Mouse (Mus musculus): ENCODE measurements around the gene Gm47959. TPM values are rescaled to one million over a fixed set of nuclear protein-coding genes. Genes with fewer than 3 reads are reported as not detected.

The Gm47959 gene
- polyA plus RNA-seq, 1 experiment, result not detected

GRCm38 (mm10) chr1:83014477-83014876, 14.1 kb downstream of the Gm47959 start:
- TF ChIP-seq CTCF (IDR thresholded peaks at IDR 0.05; ENCODE audit: low read depth, low read length), result no peak
- TF ChIP-seq EP300 (IDR thresholded peaks at IDR 0.05; ENCODE audit: insufficient read depth, low read depth, low read length), result no peak
- TF ChIP-seq POLR2A (IDR thresholded peaks at IDR 0.05; ENCODE audit: insufficient read depth, low read length), result no peak
- H3K4me3 ChIP-seq (ENCODE audit: low read depth, low read length), result no peak overlapping the region
- H3K9me3 ChIP-seq (replicated peaks; ENCODE audit: control insufficient read depth, insufficient read depth, low read length, poor library complexity, severe bottlenecking), result no peaks in the 10 kb centered on the region

GRCm38 (mm10) chr1:83015329-83015879, 15.1 kb downstream of the Gm47959 start:
- Histone ChIP-seq H3K4me3 (ENCODE audit: low read depth, low read length) (no peak overlapping the region), H3K4me1 (ENCODE audit: control insufficient read depth, insufficient read depth, low read length) (no peaks in the 10 kb centered on the region), H3K36me3 (ENCODE audit: control insufficient read depth, insufficient read depth, low read length, poor library complexity, severe bottlenecking) (no peaks in the 10 kb centered on the region), H3K27me3 (ENCODE audit: control insufficient read depth, insufficient read depth, low read length, poor library complexity, severe bottlenecking) (no peaks in the 10 kb centered on the region), H3K9me3 (replicated peaks; ENCODE audit: control insufficient read depth, insufficient read depth, low read length, poor library complexity, severe bottlenecking) (no peaks in the 10 kb centered on the region), H3K27ac (ENCODE audit: insufficient read depth, low read length) (no peak overlapping the region), H3K9ac (ENCODE audit: low read depth, poor library complexity, severe bottlenecking) (no peak overlapping the region)
- TF ChIP-seq EP300 (IDR thresholded peaks at IDR 0.05; ENCODE audit: insufficient read depth, low read depth, low read length) (no peak), CTCF (IDR thresholded peaks at IDR 0.05; ENCODE audit: low read depth, low read length) (no peak), POLR2A (IDR thresholded peaks at IDR 0.05; ENCODE audit: insufficient read depth, low read length) (no peak)

More at GRCm38 (mm10) chr1:83014477-83014876, 14.1 kb downstream of the Gm47959 start:
- Histone ChIP-seq H3K36me3 (ENCODE audit: control insufficient read depth, insufficient read depth, low read length, poor library complexity, severe bottlenecking) (no peaks in the 10 kb centered on the region), H3K27me3 (ENCODE audit: control insufficient read depth, insufficient read depth, low read length, poor library complexity, severe bottlenecking) (no peaks in the 10 kb centered on the region), H3K4me1 (ENCODE audit: control insufficient read depth, insufficient read depth, low read length) (no peaks in the 10 kb centered on the region), H3K9ac (ENCODE audit: low read depth, poor library complexity, severe bottlenecking) (no peak overlapping the region), H3K27ac (ENCODE audit: insufficient read depth, low read length) (no peak overlapping the region)

GRCm38 (mm10) chr1:83016556-83016955, 16.2 kb downstream of the Gm47959 start:
- H3K9ac ChIP-seq (ENCODE audit: low read depth, poor library complexity, severe bottlenecking), result no peak overlapping the region
- no peak overlapping the region for H3K4me3 ChIP-seq (ENCODE audit: low read depth, low read length)
- H3K27ac ChIP-seq (ENCODE audit: insufficient read depth, low read length), result no peak overlapping the region
- H3K27me3 ChIP-seq (ENCODE audit: control insufficient read depth, insufficient read depth, low read length, poor library complexity, severe bottlenecking), result no peaks in the 10 kb centered on the region
- H3K36me3 ChIP-seq (ENCODE audit: control insufficient read depth, insufficient read depth, low read length, poor library complexity, severe bottlenecking), result no peaks in the 10 kb centered on the region
- TF ChIP-seq CTCF (IDR thresholded peaks at IDR 0.05; ENCODE audit: low read depth, low read length) (no peak), EP300 (IDR thresholded peaks at IDR 0.05; ENCODE audit: insufficient read depth, low read depth, low read length) (no peak), POLR2A (IDR thresholded peaks at IDR 0.05; ENCODE audit: insufficient read depth, low read length) (no peak)
- no peaks in the 10 kb centered on the region for H3K4me1 ChIP-seq (ENCODE audit: control insufficient read depth, insufficient read depth, low read length)
- H3K9me3 ChIP-seq (replicated peaks; ENCODE audit: control insufficient read depth, insufficient read depth, low read length, poor library complexity, severe bottlenecking), result no peaks in the 10 kb centered on the region

GRCm38 (mm10) chr1:83031950-83032349, 31.6 kb downstream of the Gm47959 start:
- no peaks in the 10 kb centered on the region for H3K27me3 ChIP-seq (ENCODE audit: control insufficient read depth, insufficient read depth, low read length, poor library complexity, severe bottlenecking)
- no peak overlapping the region for H3K27ac ChIP-seq (ENCODE audit: insufficient read depth, low read length)
- H3K9me3 ChIP-seq (replicated peaks; ENCODE audit: control insufficient read depth, insufficient read depth, low read length, poor library complexity, severe bottlenecking), result no peaks in the 10 kb centered on the region
- no peaks in the 10 kb centered on the region for H3K4me1 ChIP-seq (ENCODE audit: control insufficient read depth, insufficient read depth, low read length)
- no peak overlapping the region for H3K4me3 ChIP-seq (ENCODE audit: low read depth, low read length)
- no peaks in the 10 kb centered on the region for H3K36me3 ChIP-seq (ENCODE audit: control insufficient read depth, insufficient read depth, low read length, poor library complexity, severe bottlenecking)
- no peak overlapping the region for H3K9ac ChIP-seq (ENCODE audit: low read depth, poor library complexity, severe bottlenecking)
- TF ChIP-seq EP300 (IDR thresholded peaks at IDR 0.05; ENCODE audit: insufficient read depth, low read depth, low read length) (no peak), POLR2A (IDR thresholded peaks at IDR 0.05; ENCODE audit: insufficient read depth, low read length) (no peak), CTCF (IDR thresholded peaks at IDR 0.05; ENCODE audit: low read depth, low read length) (no peak)

- Histone ChIP-seq H3K4me1 (ENCODE audit: control insufficient read depth, insufficient read depth, low read length) (no peaks in the 10 kb centered on the region), H3K36me3 (ENCODE audit: control insufficient read depth, insufficient read depth, low read length, poor library complexity, severe bottlenecking) (no peaks in the 10 kb centered on the region), H3K9ac (ENCODE audit: low read depth, poor library complexity, severe bottlenecking) (no peak overlapping the region), H3K27me3 (ENCODE audit: control insufficient read depth, insufficient read depth, low read length, poor library complexity, severe bottlenecking) (no peaks in the 10 kb centered on the region), H3K9me3 (replicated peaks; ENCODE audit: control insufficient read depth, insufficient read depth, low read length, poor library complexity, severe bottlenecking) (no peaks in the 10 kb centered on the region), H3K27ac (ENCODE audit: insufficient read depth, low read length) (no peak overlapping the region), H3K4me3 (ENCODE audit: low read depth, low read length) (no peak overlapping the region)
- no peak for TF ChIP-seq EP300 (IDR thresholded peaks at IDR 0.05; ENCODE audit: insufficient read depth, low read depth, low read length)
- no peak for TF ChIP-seq CTCF (IDR thresholded peaks at IDR 0.05; ENCODE audit: low read depth, low read length)
- no peak for TF ChIP-seq POLR2A (IDR thresholded peaks at IDR 0.05; ENCODE audit: insufficient read depth, low read length)
Observed at GRCm38 (mm10) chr1:83032508-83032907, 32.2 kb downstream of the Gm47959 start.

GRCm38 (mm10) chr1:83034509-83034908, 34.2 kb downstream of the Gm47959 start:
- no peak overlapping the region for H3K4me3 ChIP-seq (ENCODE audit: low read depth, low read length)
- TF ChIP-seq CTCF (IDR thresholded peaks at IDR 0.05; ENCODE audit: low read depth, low read length), result no peak
- TF ChIP-seq POLR2A (IDR thresholded peaks at IDR 0.05; ENCODE audit: insufficient read depth, low read length), result no peak
- TF ChIP-seq EP300 (IDR thresholded peaks at IDR 0.05; ENCODE audit: insufficient read depth, low read depth, low read length), result no peak
- no peaks in the 10 kb centered on the region for H3K36me3 ChIP-seq (ENCODE audit: control insufficient read depth, insufficient read depth, low read length, poor library complexity, severe bottlenecking)
- H3K9me3 ChIP-seq (replicated peaks; ENCODE audit: control insufficient read depth, insufficient read depth, low read length, poor library complexity, severe bottlenecking), result no peaks in the 10 kb centered on the region
- H3K27ac ChIP-seq (ENCODE audit: insufficient read depth, low read length), result no peak overlapping the region
- H3K27me3 ChIP-seq (ENCODE audit: control insufficient read depth, insufficient read depth, low read length, poor library complexity, severe bottlenecking), result no peaks in the 10 kb centered on the region
- no peaks in the 10 kb centered on the region for H3K4me1 ChIP-seq (ENCODE audit: control insufficient read depth, insufficient read depth, low read length)
- H3K9ac ChIP-seq (ENCODE audit: low read depth, poor library complexity, severe bottlenecking), result no peak overlapping the region

All from ES-Bruce4 (cell line).